Mouse (Mus musculus): ENCODE measurements around the gene Slc30a2. TPM values are rescaled to one million over a fixed set of nuclear protein-coding genes. Genes with fewer than 3 reads are reported as not detected.

Gene Slc30a2
- polyA plus RNA-seq, 1 experiment from 2014 or later, result 1.1 TPM

GRCm38 (mm10) chr4:134315470-134315869 lies 27.5 kb upstream of the Slc30a2 start:
- 56% methylated on average over 9 of the region's 9 CpGs for WGBS
- no peaks in the 10 kb centered on the region for H3K4me1 ChIP-seq (ENCODE audit: insufficient read depth, low read depth, low read length)
- no peak overlapping the region for H3K4me2 ChIP-seq (replicated peaks; ENCODE audit: low read depth, low read length)
- DNase-seq (ENCODE audit: low spot score) (no peak), ATAC-seq (no peak)
- no peaks in the 10 kb centered on the region for H3K9me3 ChIP-seq (ENCODE audit: low read length)
- H3K27me3 ChIP-seq (replicated peaks; ENCODE audit: insufficient read depth, low read length), result no peaks in the 10 kb centered on the region
- H3K4me3 ChIP-seq (ENCODE audit: low read depth, low read length), result no peak overlapping the region
- H3K9ac ChIP-seq (replicated peaks; ENCODE audit: low read depth), result no peak overlapping the region
- H3K27ac ChIP-seq (ENCODE audit: low read length), result no peak overlapping the region
- no peaks in the 10 kb centered on the region for H3K36me3 ChIP-seq (ENCODE audit: insufficient read depth, low read length)
- no peak for TF ChIP-seq EP300 (IDR thresholded peaks at IDR 0.05)
- no peak for TF ChIP-seq CTCF (IDR thresholded peaks at IDR 0.05)

DNA sequence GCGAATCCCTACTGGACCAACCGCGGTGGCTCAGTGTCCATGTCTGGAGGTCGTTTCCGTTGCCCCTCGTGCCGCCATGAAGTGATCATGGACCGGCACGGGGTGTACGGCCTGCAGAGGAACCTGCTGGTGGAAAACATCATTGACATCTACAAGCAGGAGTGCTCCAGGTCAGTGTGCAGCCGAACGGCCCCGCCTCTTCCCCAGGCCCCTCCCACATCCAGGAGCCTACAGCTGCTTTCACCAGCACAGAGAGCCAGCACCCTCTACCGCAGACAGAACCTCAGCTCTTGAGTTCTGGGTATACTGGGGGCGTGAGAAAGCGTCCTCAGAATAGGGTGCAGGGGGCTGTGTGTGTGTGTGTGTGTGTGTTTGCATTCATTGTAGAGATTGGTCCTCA lies 26.6 kb upstream of the Slc30a2 start:
- DNase-seq (ENCODE audit: low spot score), result peak; percentile 26
- Histone ChIP-seq H3K27me3 (replicated peaks; ENCODE audit: insufficient read depth, low read length) (no peaks in the 10 kb centered on the region), H3K9me3 (ENCODE audit: low read length) (no peaks in the 10 kb centered on the region), H3K4me2 (replicated peaks; ENCODE audit: low read depth, low read length) (no peak overlapping the region), H3K36me3 (ENCODE audit: insufficient read depth, low read length) (no peaks in the 10 kb centered on the region), H3K4me3 (ENCODE audit: low read depth, low read length) (no peak overlapping the region), H3K4me1 (ENCODE audit: insufficient read depth, low read depth, low read length) (no peaks in the 10 kb centered on the region), H3K9ac (replicated peaks; ENCODE audit: low read depth) (no peak overlapping the region), H3K27ac (ENCODE audit: low read length) (no peak overlapping the region)
- peak; percentile 38; the same call in 1 of the 2 replicates for ATAC-seq
- 51% methylated on average over 15 of the region's 16 CpGs for WGBS
- TF ChIP-seq EP300 (IDR thresholded peaks at IDR 0.05) (no peak), CTCF (IDR thresholded peaks at IDR 0.05) (no peak)

DNA sequence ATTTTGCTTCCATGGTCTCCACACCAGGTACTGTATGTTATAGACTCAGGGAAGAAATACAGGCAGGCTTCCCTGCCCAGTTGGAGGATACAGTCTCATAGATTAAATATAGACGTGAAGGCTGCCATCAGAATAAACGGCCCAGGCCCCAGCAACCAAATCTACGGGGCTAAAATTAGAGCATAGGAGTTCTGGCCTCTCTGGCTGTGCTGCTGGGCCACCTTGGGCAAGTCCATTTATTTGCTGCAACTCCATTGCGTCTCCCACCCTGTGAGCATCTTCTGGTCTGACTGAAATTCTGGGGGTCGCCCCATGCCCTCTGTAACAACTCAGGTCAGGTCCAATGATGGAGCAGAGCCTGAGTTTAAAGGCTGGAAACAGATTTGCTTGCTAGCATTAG lies 23.9 kb upstream of the Slc30a2 start:
- WGBS, result 86% methylated on average over 5 of the region's 5 CpGs
- Histone ChIP-seq H3K4me2 (replicated peaks; ENCODE audit: low read depth, low read length) (no peak overlapping the region), H3K4me1 (ENCODE audit: insufficient read depth, low read depth, low read length) (no peaks in the 10 kb centered on the region), H3K27me3 (replicated peaks; ENCODE audit: insufficient read depth, low read length) (no peaks in the 10 kb centered on the region), H3K27ac (ENCODE audit: low read length) (no peak overlapping the region), H3K36me3 (ENCODE audit: insufficient read depth, low read length) (no peaks in the 10 kb centered on the region), H3K9ac (replicated peaks; ENCODE audit: low read depth) (no peak overlapping the region), H3K4me3 (ENCODE audit: low read depth, low read length) (no peak overlapping the region), H3K9me3 (ENCODE audit: low read length) (no peaks in the 10 kb centered on the region)
- DNase-seq (ENCODE audit: low spot score) (no peak), ATAC-seq (no peak)
- TF ChIP-seq CTCF (IDR thresholded peaks at IDR 0.05) (no peak), EP300 (IDR thresholded peaks at IDR 0.05) (no peak)

GRCm38 (mm10) chr4:134319674-134320073 lies 23.3 kb upstream of the Slc30a2 start:
- Histone ChIP-seq H3K36me3 (ENCODE audit: insufficient read depth, low read length) (no peaks in the 10 kb centered on the region), H3K9me3 (ENCODE audit: low read length) (no peaks in the 10 kb centered on the region), H3K9ac (replicated peaks; ENCODE audit: low read depth) (no peak overlapping the region), H3K27ac (ENCODE audit: low read length) (no peak overlapping the region), H3K4me2 (replicated peaks; ENCODE audit: low read depth, low read length) (no peak overlapping the region), H3K4me3 (ENCODE audit: low read depth, low read length) (no peak overlapping the region), H3K4me1 (ENCODE audit: insufficient read depth, low read depth, low read length) (no peaks in the 10 kb centered on the region), H3K27me3 (replicated peaks; ENCODE audit: insufficient read depth, low read length) (no peaks in the 10 kb centered on the region)
- TF ChIP-seq EP300 (IDR thresholded peaks at IDR 0.05), result no peak
- TF ChIP-seq CTCF (IDR thresholded peaks at IDR 0.05), result no peak
- no peak for ATAC-seq
- WGBS, result 73% methylated on average over 5 of the region's 5 CpGs
- no peak for DNase-seq (ENCODE audit: low spot score)

GRCm38 (mm10) chr4:134321524-134321923 lies 21.5 kb upstream of the Slc30a2 start:
- Histone ChIP-seq H3K4me2 (replicated peaks; ENCODE audit: low read depth, low read length) (no peak overlapping the region), H3K4me3 (ENCODE audit: low read depth, low read length) (no peak overlapping the region), H3K27me3 (replicated peaks; ENCODE audit: insufficient read depth, low read length) (no peaks in the 10 kb centered on the region), H3K9ac (replicated peaks; ENCODE audit: low read depth) (no peak overlapping the region), H3K9me3 (ENCODE audit: low read length) (no peaks in the 10 kb centered on the region), H3K27ac (ENCODE audit: low read length) (no peak overlapping the region), H3K36me3 (ENCODE audit: insufficient read depth, low read length) (no peaks in the 10 kb centered on the region), H3K4me1 (ENCODE audit: insufficient read depth, low read depth, low read length) (no peaks in the 10 kb centered on the region)
- TF ChIP-seq EP300 (IDR thresholded peaks at IDR 0.05) (no peak), CTCF (IDR thresholded peaks at IDR 0.05) (peak; percentile 37; the same call in 1 of the 2 replicates)
- ATAC-seq (no peak), DNase-seq (ENCODE audit: low spot score) (no peak)
- 58% methylated on average over 3 of the region's 3 CpGs for WGBS

DNA sequence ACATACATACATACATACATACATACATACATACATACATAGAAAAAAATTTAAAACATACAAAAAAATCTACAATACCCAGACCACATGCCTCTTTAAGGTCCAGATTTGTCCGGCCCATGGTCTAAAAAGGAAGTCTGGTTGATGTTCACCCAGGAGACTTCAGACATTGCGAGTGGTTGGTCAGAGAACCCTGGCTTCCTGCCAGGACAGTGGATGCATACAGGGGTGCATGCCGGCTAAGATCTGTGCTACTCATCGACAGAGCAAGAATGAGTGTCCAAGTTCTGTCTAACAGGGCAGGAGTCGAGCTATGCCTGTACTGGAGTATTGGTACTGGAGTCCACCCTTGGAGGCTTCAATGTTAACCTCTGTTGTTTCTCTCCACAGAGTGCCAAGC lies 18.3 kb upstream of the Slc30a2 start:
- H3K4me2 ChIP-seq (replicated peaks; ENCODE audit: low read depth, low read length), result no peak overlapping the region
- TF ChIP-seq EP300 (IDR thresholded peaks at IDR 0.05) (no peak), CTCF (IDR thresholded peaks at IDR 0.05) (no peak)
- no peaks in the 10 kb centered on the region for H3K36me3 ChIP-seq (ENCODE audit: insufficient read depth, low read length)
- H3K27me3 ChIP-seq (replicated peaks; ENCODE audit: insufficient read depth, low read length), result no peaks in the 10 kb centered on the region
- H3K9ac ChIP-seq (replicated peaks; ENCODE audit: low read depth), result no peak overlapping the region
- H3K4me1 ChIP-seq (ENCODE audit: insufficient read depth, low read depth, low read length), result no peaks in the 10 kb centered on the region
- ATAC-seq (no peak), DNase-seq (ENCODE audit: low spot score) (no peak)
- 30% methylated on average over 5 of the region's 5 CpGs for WGBS
- H3K4me3 ChIP-seq (ENCODE audit: low read depth, low read length), result no peak overlapping the region
- no peaks in the 10 kb centered on the region for H3K9me3 ChIP-seq (ENCODE audit: low read length)
- no peak overlapping the region for H3K27ac ChIP-seq (ENCODE audit: low read length)

All from lung, postnatal 0 days (tissue).